18 mouse cellular contexts compared by ENCODE assay signal in genomic region chr2:52504762-52505161, GRCm38 (mm10).
DNase-seq lines count a peak whose midpoint lies in the region; TF ChIP-seq lines count a peak whose summit lies in the region.
"Had no signal": no experiment of that assay in that cellular context is flagged by ENCODE, and none has a peak within 500 bp of the region (broad histone marks: within the 10 kb centered on the region; RNA-seq: fewer than 3 reads in every experiment).

No protein-coding gene starts in this region.

- intact Hi-C loops in left cerebral cortex, postnatal 4 days (cut with DNase I): no loop called here

- no peak overlapping the region for H3K4me3 ChIP-seq in layer of hippocampus, adult 2 months
- H3K4me3 ChIP-seq: embryonic facial prominence, embryonic 12.5 days; heart, embryonic 13.5 days; limb, embryonic 12.5 days; megakaryocyte, embryonic 14.5 days; neural tube, embryonic 15.5 days had no signal

- H3K27ac ChIP-seq in layer of hippocampus, adult 2 months: peak overlapping the region; percentile 73
- H3K27ac ChIP-seq: embryonic facial prominence, embryonic 12.5 days; heart, embryonic 13.5 days; hindbrain, embryonic 14.5 days; limb, embryonic 12.5 days; neural tube, embryonic 15.5 days had no signal

- no peak for TF ChIP-seq CTCF in layer of hippocampus, adult 2 months (conservative IDR thresholded peaks at IDR 0.05)

- DNase-seq in adrenal gland, postnatal 36 days: peak; percentile 22 to 41
- no peak for DNase-seq in adrenal gland, adult 18-20 months (ENCODE audit: low spot score in 2 of 2)
- peak; percentile 40 to 59 for DNase-seq in layer of hippocampus, adult 2 months (ENCODE audit: low spot score in 2 of 2)
- DNase-seq in layer of hippocampus, adult 11-12 months (ENCODE audit: low spot score): no peak
- DNase-seq in fat pad, adult 2 months (ENCODE audit: extremely low read depth, low read depth, low spot score): peak; percentile 88
- peak; percentile 87 for DNase-seq in lung, postnatal 36 days
- no peak for DNase-seq in testis, postnatal 14 days (ENCODE audit: low spot score)
- no peak for DNase-seq in left cerebral cortex, postnatal 4 days
- DNase-seq: B cell, adult 2 months; gastrocnemius, postnatal 14 days; kidney, adult 18-20 months; thymus, adult 2 months had no signal

Comparison
In these comparisons a context has a peak if more than half of its experiments do, and no peak if none do; other contexts are left out.
1. DNase-seq: peak in adrenal gland, postnatal 36 days (2 of 2), layer of hippocampus, adult 2 months (2 of 2), fat pad, adult 2 months (single experiment) and lung, postnatal 36 days (single experiment); none in adrenal gland, adult 18-20 months (0 of 2), layer of hippocampus, adult 11-12 months (single experiment), testis, postnatal 14 days (single experiment) and left cerebral cortex, postnatal 4 days (single experiment).